Mouse (Mus musculus): ENCODE data around the gene Plekhh3. TPM values are rescaled to one million over a fixed set of nuclear protein-coding genes. Genes with fewer than 3 reads are reported as not detected.

The Plekhh3 gene
- polyA plus RNA-seq, 1 experiment from 2014 or later = 19.2 TPM

GRCm38 (mm10) chr11:101188166-101188805, 17.1 kb upstream of the Plekhh3 start:
- H3K4me1 ChIP-seq (ENCODE audit: insufficient read depth, low read length) = peaks cover 41% of the 10 kb centered on the region
- 63% methylated on average over 11 of the region's 11 CpGs for WGBS
- ATAC-seq (ENCODE audit: low FRiP score, low TSS enrichment) = no peak
- peak overlapping the region; percentile 94 for H3K27ac ChIP-seq (ENCODE audit: low read length)
- H3K36me3 ChIP-seq (ENCODE audit: insufficient read depth, low read length) = peaks cover 17% of the 10 kb centered on the region
- H3K4me2 ChIP-seq (replicated peaks; ENCODE audit: low read depth, low read length) = no peak overlapping the region
- no peaks in the 10 kb centered on the region for H3K27me3 ChIP-seq (ENCODE audit: insufficient read depth, low read length)
- no peaks in the 10 kb centered on the region for H3K9me3 ChIP-seq (ENCODE audit: low read length)
- no peak overlapping the region for H3K4me3 ChIP-seq (ENCODE audit: low read length)
- peak overlapping the region; percentile 22; the same call in 1 of the 2 replicates for H3K9ac ChIP-seq (replicated peaks; ENCODE audit: low read length)

- H3K9me3 ChIP-seq (ENCODE audit: low read length) = no peaks in the 10 kb centered on the region
- no peak overlapping the region for H3K9ac ChIP-seq (replicated peaks; ENCODE audit: low read length)
- H3K4me1 ChIP-seq (ENCODE audit: insufficient read depth, low read length) = peaks cover 41% of the 10 kb centered on the region
- no peak overlapping the region for H3K4me3 ChIP-seq (ENCODE audit: low read length)
- WGBS = 93% methylated on average over 5 of the region's 5 CpGs
- H3K27me3 ChIP-seq (ENCODE audit: insufficient read depth, low read length) = no peaks in the 10 kb centered on the region
- ATAC-seq (ENCODE audit: low FRiP score, low TSS enrichment) = no peak
- H3K36me3 ChIP-seq (ENCODE audit: insufficient read depth, low read length) = peaks cover 13% of the 10 kb centered on the region
- H3K27ac ChIP-seq (ENCODE audit: low read length) = no peak overlapping the region
- H3K4me2 ChIP-seq (replicated peaks; ENCODE audit: low read depth, low read length) = no peak overlapping the region
These were observed 16.4 kb upstream of the Plekhh3 start for GRCm38 (mm10) chr11:101187541-101187940.

- Histone ChIP-seq H3K4me2 (replicated peaks; ENCODE audit: low read depth, low read length) (no peak overlapping the region), H3K36me3 (ENCODE audit: insufficient read depth, low read length) (peaks cover 9% of the 10 kb centered on the region), H3K9me3 (ENCODE audit: low read length) (no peaks in the 10 kb centered on the region), H3K4me3 (ENCODE audit: low read length) (no peak overlapping the region), H3K9ac (replicated peaks; ENCODE audit: low read length) (no peak overlapping the region), H3K27ac (ENCODE audit: low read length) (no peak overlapping the region), H3K4me1 (ENCODE audit: insufficient read depth, low read length) (peaks cover 36% of the 10 kb centered on the region), H3K27me3 (ENCODE audit: insufficient read depth, low read length) (no peaks in the 10 kb centered on the region)
- 94% methylated on average over 27 of the region's 27 CpGs for WGBS
- ATAC-seq (ENCODE audit: low FRiP score, low TSS enrichment) = no peak
These were observed 15.5 kb upstream of the Plekhh3 start for GRCm38 (mm10) chr11:101186526-101187247.

GRCm38 (mm10) chr11:101185441-101185840, 14.3 kb upstream of the Plekhh3 start:
- Histone ChIP-seq H3K27ac (ENCODE audit: low read length) (no peak overlapping the region), H3K9ac (replicated peaks; ENCODE audit: low read length) (no peak overlapping the region), H3K4me2 (replicated peaks; ENCODE audit: low read depth, low read length) (no peak overlapping the region), H3K9me3 (ENCODE audit: low read length) (no peaks in the 10 kb centered on the region), H3K27me3 (ENCODE audit: insufficient read depth, low read length) (no peaks in the 10 kb centered on the region), H3K4me1 (ENCODE audit: insufficient read depth, low read length) (peaks cover 24% of the 10 kb centered on the region), H3K36me3 (ENCODE audit: insufficient read depth, low read length) (peaks cover 9% of the 10 kb centered on the region), H3K4me3 (ENCODE audit: low read length) (no peak overlapping the region)
- ATAC-seq (ENCODE audit: low FRiP score, low TSS enrichment) = no peak
- WGBS = 92% methylated on average over 4 of the region's 4 CpGs

- H3K4me2 ChIP-seq (replicated peaks; ENCODE audit: low read depth, low read length) = no peak overlapping the region
- peaks cover 20% of the 10 kb centered on the region for H3K4me1 ChIP-seq (ENCODE audit: insufficient read depth, low read length)
- no peak for ATAC-seq (ENCODE audit: low FRiP score, low TSS enrichment)
- H3K4me3 ChIP-seq (ENCODE audit: low read length) = no peak overlapping the region
- H3K27ac ChIP-seq (ENCODE audit: low read length) = no peak overlapping the region
- H3K9ac ChIP-seq (replicated peaks; ENCODE audit: low read length) = no peak overlapping the region
- 92% methylated on average over 12 of the region's 12 CpGs for WGBS
- H3K36me3 ChIP-seq (ENCODE audit: insufficient read depth, low read length) = peaks cover 9% of the 10 kb centered on the region
- no peaks in the 10 kb centered on the region for H3K27me3 ChIP-seq (ENCODE audit: insufficient read depth, low read length)
- H3K9me3 ChIP-seq (ENCODE audit: low read length) = no peaks in the 10 kb centered on the region
These were observed 13.8 kb upstream of the Plekhh3 start for GRCm38 (mm10) chr11:101184984-101185383.

GRCm38 (mm10) chr11:101182771-101183517, 11.8 kb upstream of the Plekhh3 start:
- H3K4me3 ChIP-seq (ENCODE audit: low read length) = no peak overlapping the region

GRCm38 (mm10) chr11:101181961-101182360, 10.8 kb upstream of the Plekhh3 start:
- 90% methylated on average over 11 of the region's 11 CpGs for WGBS

More at GRCm38 (mm10) chr11:101182771-101183517, 11.8 kb upstream of the Plekhh3 start:
- Histone ChIP-seq H3K9me3 (ENCODE audit: low read length) (no peaks in the 10 kb centered on the region), H3K36me3 (ENCODE audit: insufficient read depth, low read length) (peaks cover 9% of the 10 kb centered on the region), H3K9ac (replicated peaks; ENCODE audit: low read length) (no peak overlapping the region), H3K27me3 (ENCODE audit: insufficient read depth, low read length) (no peaks in the 10 kb centered on the region; the same call in 1 of the 2 replicates), H3K4me1 (ENCODE audit: insufficient read depth, low read length) (peaks cover 4% of the 10 kb centered on the region; the same call in 1 of the 2 replicates), H3K4me2 (replicated peaks; ENCODE audit: low read depth, low read length) (no peak overlapping the region), H3K27ac (ENCODE audit: low read length) (no peak overlapping the region)
- WGBS = 77% methylated on average over 14 of the region's 14 CpGs
- ATAC-seq (ENCODE audit: low FRiP score, low TSS enrichment) = no peak

GRCm38 (mm10) chr11:101180846-101181740, 9.9 kb upstream of the Plekhh3 start:
- no peak for ATAC-seq (ENCODE audit: low FRiP score, low TSS enrichment)
- H3K36me3 ChIP-seq (ENCODE audit: insufficient read depth, low read length) = no peaks in the 10 kb centered on the region
- no peak overlapping the region for H3K4me2 ChIP-seq (replicated peaks; ENCODE audit: low read depth, low read length)
- H3K4me1 ChIP-seq (ENCODE audit: insufficient read depth, low read length) = peaks cover 21% of the 10 kb centered on the region
- no peaks in the 10 kb centered on the region for H3K9me3 ChIP-seq (ENCODE audit: low read length)
- H3K4me3 ChIP-seq (ENCODE audit: low read length) = no peak overlapping the region
- H3K27ac ChIP-seq (ENCODE audit: low read length) = no peak overlapping the region
- H3K9ac ChIP-seq (replicated peaks; ENCODE audit: low read length) = no peak overlapping the region
- peaks cover 11% of the 10 kb centered on the region for H3K27me3 ChIP-seq (ENCODE audit: insufficient read depth, low read length)
- 43% methylated on average over 10 of the region's 10 CpGs for WGBS

More at GRCm38 (mm10) chr11:101181961-101182360, 10.8 kb upstream of the Plekhh3 start:
- no peak for ATAC-seq (ENCODE audit: low FRiP score, low TSS enrichment)
- Histone ChIP-seq H3K27me3 (ENCODE audit: insufficient read depth, low read length) (peaks cover 4% of the 10 kb centered on the region), H3K4me3 (ENCODE audit: low read length) (no peak overlapping the region), H3K9ac (replicated peaks; ENCODE audit: low read length) (no peak overlapping the region), H3K9me3 (ENCODE audit: low read length) (no peaks in the 10 kb centered on the region), H3K36me3 (ENCODE audit: insufficient read depth, low read length) (peaks cover 6% of the 10 kb centered on the region; the same call in 1 of the 2 replicates), H3K4me1 (ENCODE audit: insufficient read depth, low read length) (peaks cover 12% of the 10 kb centered on the region), H3K27ac (ENCODE audit: low read length) (no peak overlapping the region), H3K4me2 (replicated peaks; ENCODE audit: low read depth, low read length) (no peak overlapping the region)

GRCm38 (mm10) chr11:101180261-101180660, 9.1 kb upstream of the Plekhh3 start:
- Histone ChIP-seq H3K36me3 (ENCODE audit: insufficient read depth, low read length) (no peaks in the 10 kb centered on the region), H3K4me2 (replicated peaks; ENCODE audit: low read depth, low read length) (no peak overlapping the region), H3K4me3 (ENCODE audit: low read length) (no peak overlapping the region), H3K4me1 (ENCODE audit: insufficient read depth, low read length) (peaks cover 28% of the 10 kb centered on the region), H3K27me3 (ENCODE audit: insufficient read depth, low read length) (peaks cover 12% of the 10 kb centered on the region), H3K9ac (replicated peaks; ENCODE audit: low read length) (no peak overlapping the region), H3K27ac (ENCODE audit: low read length) (no peak overlapping the region), H3K9me3 (ENCODE audit: low read length) (no peaks in the 10 kb centered on the region)
- no peak for ATAC-seq (ENCODE audit: low FRiP score, low TSS enrichment)
- WGBS = 61% methylated on average over 17 of the region's 17 CpGs

All from kidney, embryonic 16.5 days (tissue).